Mouse (Mus musculus): Measurements from ENCODE around the gene Adcy6.

The Adcy6 gene

GRCm38 (mm10) chr15:98567278-98568134, 42.4 kb downstream of the Adcy6 start:
- peak; percentile 100 for DNase-seq (ENCODE audit: low spot score in 2 of 2)

- no peak for DNase-seq (ENCODE audit: low spot score in 2 of 2)
Observed at GRCm38 (mm10) chr15:98566973-98567277, 43.0 kb downstream of the Adcy6 start.

- no peak for DNase-seq (ENCODE audit: low spot score in 2 of 2)
Observed at GRCm38 (mm10) chr15:98557186-98557585, 52.7 kb downstream of the Adcy6 start.

- DNase-seq (ENCODE audit: low spot score in 2 of 2): no peak
Observed at GRCm38 (mm10) chr15:98555881-98556280, 54.0 kb downstream of the Adcy6 start.

GRCm38 (mm10) chr15:98552758-98553157, 57.1 kb downstream of the Adcy6 start:
- no peak for DNase-seq (ENCODE audit: low spot score in 2 of 2)

- DNase-seq (ENCODE audit: low spot score in 2 of 2): no peak
Observed at GRCm38 (mm10) chr15:98546843-98547242, 63.0 kb downstream of the Adcy6 start.

GRCm38 (mm10) chr15:98545151-98545550, 64.7 kb downstream of the Adcy6 start:
- DNase-seq (ENCODE audit: low spot score in 2 of 2): no peak

- DNase-seq (ENCODE audit: low spot score in 2 of 2): no peak
Observed at GRCm38 (mm10) chr15:98543341-98543740, 66.5 kb downstream of the Adcy6 start.

GRCm38 (mm10) chr15:98541064-98541463, 68.8 kb downstream of the Adcy6 start:
- no peak for DNase-seq (ENCODE audit: low spot score in 2 of 2)
